Mouse (Mus musculus): Measurements from ENCODE around the gene Hpse2. TPM values are rescaled to one million over a fixed set of nuclear protein-coding genes. Genes with fewer than 3 reads are reported as not detected.

The Hpse2 gene
- polyA plus RNA-seq, 1 experiment: not detected

DNA sequence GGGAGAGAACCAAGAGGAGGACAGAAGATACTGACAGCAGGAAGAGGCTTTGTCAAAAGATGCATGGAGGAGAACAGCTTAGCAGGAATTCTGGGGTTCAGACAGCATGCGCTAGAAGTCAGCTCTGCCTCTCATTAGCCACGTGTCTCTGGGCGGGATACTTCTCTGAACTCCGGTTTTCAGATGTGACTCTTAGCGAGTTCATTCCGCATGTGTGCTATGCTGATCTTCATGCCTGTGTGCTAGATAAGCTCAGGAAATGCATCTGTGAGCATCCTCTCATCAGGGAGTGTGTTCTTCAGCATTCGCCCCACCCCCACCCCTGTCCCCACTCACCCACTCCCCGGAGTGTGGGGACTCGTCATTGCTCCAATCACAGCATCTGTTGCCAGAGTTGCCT lies 650.4 kb downstream of the Hpse2 start:
- no peak overlapping the region for H3K27ac ChIP-seq (ENCODE audit: insufficient read depth, low read depth, low read length)
- TF ChIP-seq POLR2A (IDR thresholded peaks at IDR 0.05; ENCODE audit: insufficient read depth, low read depth, low read length): no peak
- TF ChIP-seq CTCF (IDR thresholded peaks at IDR 0.05; ENCODE audit: insufficient read depth, low read depth, low read length): no peak
- 44% methylated on average over 9 of the region's 9 CpGs for WGBS

More for the DNA sequence above, 650.4 kb downstream of the Hpse2 start:
- no peak overlapping the region for H3K4me3 ChIP-seq (ENCODE audit: insufficient read depth, low read depth, low read length)
- H3K4me1 ChIP-seq (ENCODE audit: control insufficient read depth, insufficient read depth, low read length): peaks cover 9% of the 10 kb centered on the region; the same call in 1 of the 2 replicates

Other genes with a start within 250 kb of the Hpse2 start
- gene Cnnm1, start 52.1 kb upstream of the Hpse2 start, polyA plus RNA-seq (2012; ENCODE audit: insufficient read depth, insufficient read length, low replicate concordance, missing spikeins): not detected in 2 replicates
- gene Got1, start 136.2 kb upstream of the Hpse2 start, polyA plus RNA-seq (2012; ENCODE audit: insufficient read depth, insufficient read length, low replicate concordance, missing spikeins): not detected in 2 replicates
- gene Nkx2-3, start 224.0 kb upstream of the Hpse2 start, polyA plus RNA-seq (2012; ENCODE audit: insufficient read depth, insufficient read length, low replicate concordance, missing spikeins): not detected in 2 replicates

Measured in olfactory bulb, adult 2 months (tissue).